Mouse (Mus musculus): Measurements from ENCODE around the gene B3gnt7. TPM values are rescaled to one million over a fixed set of nuclear protein-coding genes. Genes with fewer than 3 reads are reported as not detected.

The B3gnt7 gene
- total RNA-seq, 2 experiments from 2014 or later = 1.3 to 2.1 TPM

GRCm38 (mm10) chr1:86342371-86342770 lies 39.7 kb downstream of the B3gnt7 start:
- intact Hi-C loops (cut with DNase I) = no loop called here
- DNase-seq (ENCODE audit: low spot score in 2 of 2) = no peak

DNA sequence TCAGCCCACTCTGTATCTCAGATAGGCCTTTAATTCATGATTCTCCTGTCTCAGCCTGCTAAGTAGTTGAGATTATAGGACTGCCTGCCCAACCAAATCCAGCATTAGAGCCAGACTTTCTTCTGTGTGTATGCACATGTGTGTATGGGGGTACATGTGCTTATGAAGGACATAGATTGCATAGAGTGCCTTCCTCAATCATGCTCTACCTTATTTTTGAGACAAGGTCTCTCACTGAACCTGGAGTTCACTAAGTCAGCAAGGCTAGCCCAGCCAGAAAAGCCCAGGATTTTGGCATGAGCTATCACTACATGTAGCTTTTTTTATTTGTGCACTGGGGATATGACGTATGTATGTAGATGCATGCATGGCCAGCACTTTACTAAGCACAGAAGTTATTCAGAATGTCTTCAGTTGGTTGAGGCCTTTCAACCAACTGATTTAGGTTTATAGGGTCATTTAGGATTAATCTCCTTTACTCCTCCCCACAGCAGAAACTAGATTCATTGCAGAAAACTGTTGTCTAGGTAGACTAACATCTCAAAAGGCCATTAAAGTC lies 40.5 kb downstream of the B3gnt7 start:
- intact Hi-C loops (cut with DNase I) = no loop called here
- DNase-seq (ENCODE audit: low spot score in 2 of 2) = no peak

- DNase-seq (ENCODE audit: low spot score in 2 of 2) = no peak
- intact Hi-C loops (cut with DNase I) = no loop called here
These were observed 41.6 kb downstream of the B3gnt7 start for GRCm38 (mm10) chr1:86343969-86344861.

- intact Hi-C loops (cut with DNase I) = no loop called here
- no peak for DNase-seq (ENCODE audit: low spot score in 2 of 2)
These were observed 42.4 kb downstream of the B3gnt7 start for GRCm38 (mm10) chr1:86345069-86345468.

DNA sequence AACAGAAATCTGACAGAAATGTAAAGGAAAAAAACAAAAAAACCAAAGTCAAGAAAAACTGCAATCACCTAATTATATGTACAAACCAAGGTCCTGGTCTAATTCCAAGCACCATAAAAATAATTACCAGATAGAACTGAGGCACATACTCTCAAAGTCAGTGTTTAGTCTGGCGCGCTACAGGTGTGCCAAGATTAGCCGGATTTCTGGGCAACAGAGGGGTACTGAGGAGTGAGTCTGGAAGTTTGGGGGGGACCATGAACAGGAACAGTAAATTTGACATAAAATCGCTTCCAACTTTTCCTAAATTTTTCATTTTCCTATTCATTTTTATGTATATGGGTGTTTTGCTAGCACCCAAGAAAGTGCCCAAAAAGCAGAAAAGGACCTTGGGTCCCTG lies 43.3 kb downstream of the B3gnt7 start:
- no peak for DNase-seq (ENCODE audit: low spot score in 2 of 2)
- intact Hi-C loops (cut with DNase I) = no loop called here

DNA sequence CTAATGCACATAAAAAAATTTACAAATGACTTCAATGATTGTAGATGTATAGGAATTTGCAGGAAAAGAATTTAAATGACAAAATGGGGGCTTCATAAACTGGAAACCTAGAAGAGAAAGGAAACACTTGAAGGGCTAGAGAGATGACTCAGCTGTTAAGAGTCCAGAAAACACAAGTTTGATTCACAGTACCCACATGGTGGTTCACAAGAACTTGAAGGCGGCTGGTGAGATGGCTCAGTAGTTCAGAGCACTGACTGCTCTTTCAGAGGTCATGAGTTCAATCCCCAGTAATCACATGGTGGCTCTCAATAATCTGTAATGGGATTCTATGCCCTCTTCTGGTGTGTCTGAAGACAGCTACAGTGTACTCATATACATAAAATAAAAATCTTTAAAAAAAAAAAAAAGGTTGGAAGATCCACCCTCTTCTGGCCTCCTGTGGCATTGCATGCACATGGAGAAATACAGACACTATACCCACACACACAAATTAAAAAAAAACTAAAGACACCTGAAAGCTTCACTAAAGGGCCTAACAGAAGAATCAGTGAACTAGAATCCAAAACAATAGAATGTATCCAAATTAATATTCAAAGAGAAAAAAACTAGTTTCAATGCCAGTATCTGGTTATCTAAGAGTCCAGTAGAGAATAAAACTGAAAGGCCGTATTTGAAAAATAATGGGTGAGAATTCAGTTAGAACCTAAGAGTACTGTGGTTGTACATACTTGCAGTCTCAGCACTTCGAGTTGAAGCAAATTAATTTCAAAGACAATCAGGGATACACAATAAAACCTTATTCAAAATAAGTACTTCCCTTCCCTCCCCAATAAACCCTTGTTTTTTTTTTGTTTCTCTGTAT lies 44.5 kb downstream of the B3gnt7 start:
- intact Hi-C loops (cut with DNase I) = no loop called here

GRCm38 (mm10) chr1:86347716-86348045 lies 45.0 kb downstream of the B3gnt7 start:
- intact Hi-C loops (cut with DNase I) = no loop called here
- no peak for DNase-seq (ENCODE audit: low spot score in 2 of 2)

More for the DNA sequence above, 44.5 kb downstream of the B3gnt7 start:
- no peak for DNase-seq (ENCODE audit: low spot score in 2 of 2)

- intact Hi-C loops (cut with DNase I) = no loop called here
- DNase-seq (ENCODE audit: low spot score in 2 of 2) = no peak
These were observed 45.5 kb downstream of the B3gnt7 start for GRCm38 (mm10) chr1:86348083-86348482.

- no peak for DNase-seq (ENCODE audit: low spot score in 2 of 2)
- intact Hi-C loops (cut with DNase I) = no loop called here
These were observed 46.2 kb downstream of the B3gnt7 start for GRCm38 (mm10) chr1:86348801-86349200.

DNA sequence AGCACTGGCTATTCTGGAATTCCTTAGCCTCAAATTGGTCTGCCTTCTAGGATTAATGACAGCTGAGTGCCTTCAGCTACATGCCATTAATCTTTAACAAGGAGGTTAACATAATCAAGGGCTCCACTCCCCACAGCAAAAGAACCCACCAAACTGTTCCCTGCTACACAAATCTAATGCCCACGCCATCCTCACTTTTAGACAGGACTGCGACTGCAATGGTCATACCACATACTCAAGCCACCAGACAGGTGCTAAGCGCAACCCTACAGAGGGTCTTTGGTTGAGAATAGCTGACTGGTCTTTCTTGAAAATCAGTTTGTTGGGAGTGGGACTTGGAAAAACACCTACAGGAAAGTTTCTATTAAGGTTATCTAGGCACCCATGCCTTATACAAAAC lies 46.6 kb downstream of the B3gnt7 start:
- intact Hi-C loops (cut with DNase I) = no loop called here
- no peak for DNase-seq (ENCODE audit: low spot score in 2 of 2)

- intact Hi-C loops (cut with DNase I) = loop anchor here (5.0 kb wide), 1 partner anchor 267 kb away; no protein-coding TSS in a partner anchor
- no peak for DNase-seq (ENCODE audit: low spot score in 2 of 2)
These were observed 47.1 kb downstream of the B3gnt7 start for GRCm38 (mm10) chr1:86349696-86350095.

DNA sequence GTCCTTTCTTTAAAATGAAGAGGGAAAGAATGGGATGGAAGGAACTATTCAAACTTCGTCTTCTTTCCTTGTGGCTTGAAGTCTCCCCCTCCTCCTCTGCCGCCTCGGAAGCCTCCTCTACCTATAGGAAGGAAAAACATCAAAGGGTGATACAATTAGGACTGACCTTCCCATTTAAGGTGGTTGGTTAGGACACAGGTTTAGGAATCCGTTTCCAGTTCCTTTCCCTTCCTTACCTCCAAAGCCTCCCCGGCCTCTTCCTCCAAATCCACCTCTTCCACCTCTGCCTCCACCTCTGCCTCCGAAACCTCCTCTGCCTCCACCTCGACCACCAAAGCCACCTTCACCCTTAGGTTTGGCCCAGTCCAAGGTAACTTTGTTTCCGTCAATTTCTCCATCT lies 47.9 kb downstream of the B3gnt7 start:
- intact Hi-C loops (cut with DNase I) = loop anchor here (5.0 kb wide), 1 partner anchor 268 kb away; no protein-coding TSS in a partner anchor
- DNase-seq (ENCODE audit: low spot score in 2 of 2) = no peak

- DNase-seq (ENCODE audit: low spot score in 2 of 2) = no peak
- intact Hi-C loops (cut with DNase I) = loop anchor here (5.0 kb wide), 1 partner anchor 272 kb away; no protein-coding TSS in a partner anchor
These were observed 51.6 kb downstream of the B3gnt7 start for GRCm38 (mm10) chr1:86354186-86354585.

Small RNA genes lying within 50 kb of the gene (microRNA-seq; reads per million reads assigned to microRNA genes)
- gene mmu-mir-3535 = 94.6 to 106 reads per million in 2 experiments

Other genes starting within 250 kb of the B3gnt7 start
- 100 to 1,000 TPM; 110 to 112 TPM for gene Psmd1, start 238.4 kb upstream of the B3gnt7 start, total RNA-seq (2021)
- under 1 TPM; 0.22 to 0.25 TPM for gene Htr2b, start 190.9 kb upstream of the B3gnt7 start, total RNA-seq (2021)
- gene Gm21972, start 169.2 kb upstream of the B3gnt7 start, total RNA-seq (2021) = 1 to 10 TPM; 2.0 to 4.1 TPM
- gene Armc9, start 148.1 kb upstream of the B3gnt7 start, total RNA-seq (2021) = 10 to 100 TPM; 37.6 to 40.2 TPM
- 100 to 1,000 TPM; 146 to 149 TPM for gene Ncl, start 56.6 kb downstream of the B3gnt7 start, total RNA-seq (2021)
- under 1 TPM; 0.25 to 0.53 TPM for gene Nmur1, start 123.4 kb downstream of the B3gnt7 start, total RNA-seq (2021)
- not detected for gene Tex44, start 123.5 kb downstream of the B3gnt7 start, total RNA-seq (2021)
- 100 to 1,000 TPM; 336 to 423 TPM for gene Ptma, start 223.9 kb downstream of the B3gnt7 start, total RNA-seq (2021)